ENCODE assay signal across 14 mouse cellular contexts in genomic region chr19:35924961-35925495, GRCm38 (mm10).
DNase-seq lines count a peak whose midpoint lies in the region; ATAC-seq and TF ChIP-seq lines count a peak whose summit lies in the region.
"Had no signal": no experiment of that assay in that cellular context is flagged by ENCODE, and none has a peak within 500 bp of the region (broad histone marks: within the 10 kb centered on the region; RNA-seq: fewer than 3 reads in every experiment).

No protein-coding gene starts in this region.

- peak overlapping the region; percentile 68 for H3K4me2 ChIP-seq in myocyte (ENCODE audit: low read depth)
- H3K4me2 ChIP-seq: embryonic facial prominence, embryonic 15.5 days; forebrain, embryonic 15.5 days; heart, embryonic 13.5 days had no signal

- H3K4me3 ChIP-seq in myocyte: no peak overlapping the region
- H3K4me3 ChIP-seq: embryonic facial prominence, embryonic 15.5 days; erythroblast, embryonic 14.5 days; forebrain, embryonic 10.5 days; forebrain, embryonic 15.5 days; heart, embryonic 13.5 days; hindbrain, embryonic 15.5 days had no signal

- no peak for DNase-seq in frontal cortex, postnatal 25 days (ENCODE audit: low spot score in 2 of 2)
- DNase-seq in layer of hippocampus, postnatal 10 days (ENCODE audit: low spot score in 2 of 2): peak; percentile 5 to 15
- no peak for DNase-seq in layer of hippocampus, adult 8-10 months (ENCODE audit: low spot score in 2 of 2)
- peak; percentile 72 for DNase-seq in Muller cell, postnatal 12 days (ENCODE audit: inconsistent ontology term)
- DNase-seq in natural killer cell, adult 2 months (ENCODE audit: low spot score in 2 of 2): no peak

- peak; percentile 16; the same call in 1 of the 2 replicates for ATAC-seq in frontal cortex, adult (ENCODE audit: low TSS enrichment)
- ATAC-seq: intestine, embryonic 16.5 days had no signal

- no peaks in the 10 kb centered on the region for H3K36me3 ChIP-seq in myocyte (ENCODE audit: control insufficient read depth, insufficient read depth)
- H3K36me3 ChIP-seq: embryonic facial prominence, embryonic 15.5 days; forebrain, embryonic 10.5 days; forebrain, embryonic 15.5 days; heart, embryonic 13.5 days; hindbrain, embryonic 15.5 days had no signal

- no peak for TF ChIP-seq POLR2A in myocyte (IDR thresholded peaks at IDR 0.05; ENCODE audit: insufficient read length, low read depth)

- no peaks in the 10 kb centered on the region for H3K79me2 ChIP-seq in myocyte (ENCODE audit: control insufficient read depth, insufficient read depth)

- no peaks in the 10 kb centered on the region for H3K27me3 ChIP-seq in myocyte (ENCODE audit: control insufficient read depth, insufficient read depth, insufficient read length)
- H3K27me3 ChIP-seq: embryonic facial prominence, embryonic 15.5 days; forebrain, embryonic 15.5 days; heart, embryonic 13.5 days; hindbrain, embryonic 15.5 days had no signal

- no peak overlapping the region for H3ac ChIP-seq in myocyte (ENCODE audit: control insufficient read depth, insufficient read length)

TF ChIP-seq in myocyte, 11 proteins besides CTCF, POLR2A, EP300 and RAD21:
- TF ChIP-seq MYOG (IDR thresholded peaks at IDR 0.05; ENCODE audit: control insufficient read depth in 1 of 3, insufficient read depth in 1 of 3, insufficient read length in 2 of 3, low read depth in 2 of 3) (peak in 2 of 3 experiments; percentile 10 to 66), POLR2AphosphoS2 (IDR thresholded peaks at IDR 0.05; ENCODE audit: insufficient read length, low read depth) (no peak), TCF3 (IDR thresholded peaks at IDR 0.05; ENCODE audit: insufficient read length, low read depth) (no peak), MAX (IDR thresholded peaks at IDR 0.05; ENCODE audit: low read depth) (no peak), USF1 (IDR thresholded peaks at IDR 0.05; ENCODE audit: low read depth) (no peak), CEBPB (IDR thresholded peaks at IDR 0.05; ENCODE audit: insufficient read depth, poor library complexity, severe bottlenecking) (no peak), E2F4 (IDR thresholded peaks at IDR 0.05; ENCODE audit: insufficient read depth) (no peak), SRF (IDR thresholded peaks at IDR 0.05; ENCODE audit: control insufficient read depth, insufficient read length, low read depth) (no peak), TCF12 (IDR thresholded peaks at IDR 0.05; ENCODE audit: insufficient read depth, poor library complexity, severe bottlenecking) (no peak), MYOD1 (IDR thresholded peaks at IDR 0.05; ENCODE audit: control insufficient read depth in 1 of 3, insufficient read length in 2 of 3, low read depth in 2 of 3) (peak in 2 of 3 experiments; percentile 54 to 72), REST (IDR thresholded peaks at IDR 0.05; ENCODE audit: insufficient read depth, insufficient read length) (no peak)
TF ChIP-seq in myocyte: peak in this region for 2.

Comparison
In these comparisons a context has a peak if more than half of its experiments do, and no peak if none do; other contexts are left out.
1. DNase-seq: peak in layer of hippocampus, postnatal 10 days (2 of 2) and Muller cell, postnatal 12 days (single experiment); none in frontal cortex, postnatal 25 days (0 of 2), layer of hippocampus, adult 8-10 months (0 of 2) and natural killer cell, adult 2 months (0 of 2).